Mouse (Mus musculus): Measurements from ENCODE around the gene Ssr1. TPM values are rescaled to one million over a fixed set of nuclear protein-coding genes. Genes with fewer than 3 reads are reported as not detected.

The Ssr1 gene
- total RNA-seq (2021) = 10 to 100 TPM; 40.1 to 46.0 TPM

DNA sequence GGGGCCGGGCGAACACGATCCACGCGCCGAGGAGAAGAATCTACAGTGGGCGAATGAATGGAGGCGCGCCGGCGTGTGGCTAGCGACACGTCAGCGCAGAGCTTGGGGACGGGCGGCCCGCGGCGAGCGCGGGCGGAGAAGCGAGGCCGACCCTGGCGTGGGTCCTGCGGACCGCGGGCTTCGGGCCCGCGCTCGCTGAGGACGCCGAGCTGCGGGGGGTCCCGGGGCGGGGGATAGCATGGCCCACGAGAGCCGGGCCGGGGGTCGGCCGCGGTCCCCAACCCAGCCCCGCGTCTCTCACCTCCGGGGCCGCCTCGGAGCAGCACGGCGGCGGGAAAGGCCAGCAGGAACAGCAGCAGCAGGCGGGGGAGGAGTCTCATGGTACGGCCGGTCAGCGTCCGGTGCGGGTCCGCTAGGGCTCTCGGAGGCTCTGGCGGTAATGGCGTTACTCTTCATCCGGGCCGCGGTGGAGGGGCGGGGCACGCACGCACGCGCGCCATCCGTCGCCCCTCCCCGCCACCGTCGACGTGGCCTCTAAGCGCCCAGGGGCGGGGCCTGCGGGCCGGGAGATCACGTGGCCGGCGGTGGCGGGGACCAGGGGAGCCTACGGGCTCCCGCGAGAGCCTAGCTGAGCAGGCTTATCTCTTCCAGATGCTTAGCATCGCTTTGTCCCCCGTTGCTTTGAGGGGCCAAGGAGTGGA lies at the start of gene Ssr1:
Gene Ssr1 (minus strand): TSS at position 514 of the 701 bp plus-strand sequence.
- peak; percentile 95 to 96 for DNase-seq
- intact Hi-C loops (cut with DNase I) = loop anchor here (2.0 kb wide), 1 partner anchor 43 kb away; the partner anchor contains the start of genes Cage1 and Riok1

- peak in 1 of 2 experiments; percentile 2 for DNase-seq
- intact Hi-C loops (cut with DNase I) = loop anchor here (2.0 to 5.0 kb wide), 3 partner anchors 45 to 606 kb away; no protein-coding TSS in a partner anchor
Observed at GRCm38 (mm10) chr13:38037811-38038210, 43.8 kb upstream of the Ssr1 start.

DNA sequence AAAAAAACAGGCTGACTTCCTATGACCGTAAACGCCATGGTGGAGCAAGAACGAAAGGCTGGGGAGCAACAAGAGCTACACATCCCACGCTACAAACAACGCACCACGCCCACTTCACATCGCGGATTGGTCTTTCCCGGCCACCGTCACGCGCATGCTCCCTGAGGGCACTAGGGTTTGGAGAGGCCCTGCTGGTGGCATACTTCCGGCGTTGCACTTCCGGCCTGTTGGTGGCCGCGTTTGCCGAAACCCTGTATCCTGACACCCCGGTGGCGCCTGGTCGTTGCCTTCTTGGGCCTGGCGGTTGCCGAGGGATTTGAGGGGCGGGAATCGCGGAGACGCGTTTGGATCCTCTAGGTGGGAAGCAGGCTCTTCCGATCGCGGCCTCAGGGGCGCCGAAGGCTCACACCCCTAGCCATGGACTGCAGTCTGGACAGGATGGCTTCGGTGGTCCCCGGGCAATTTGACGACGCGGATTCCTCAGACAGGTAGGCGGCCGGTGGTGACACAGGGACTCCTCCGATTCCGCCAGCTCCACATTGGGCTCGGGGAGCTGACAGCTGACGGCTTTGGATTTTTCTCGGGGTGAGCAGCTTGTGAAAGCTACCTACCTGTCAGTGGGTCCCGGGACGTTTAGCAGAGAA lies 43.1 kb upstream of the Ssr1 start, which contains the start of gene Cage1:
Gene Cage1 (minus strand): TSS at position 26 of the 644 bp plus-strand sequence.
- peak; percentile 96 to 97 for DNase-seq
- intact Hi-C loops (cut with DNase I) = loop anchor here (2.0 to 5.0 kb wide), 3 partner anchors 44 to 605 kb away; no protein-coding TSS in a partner anchor

DNA sequence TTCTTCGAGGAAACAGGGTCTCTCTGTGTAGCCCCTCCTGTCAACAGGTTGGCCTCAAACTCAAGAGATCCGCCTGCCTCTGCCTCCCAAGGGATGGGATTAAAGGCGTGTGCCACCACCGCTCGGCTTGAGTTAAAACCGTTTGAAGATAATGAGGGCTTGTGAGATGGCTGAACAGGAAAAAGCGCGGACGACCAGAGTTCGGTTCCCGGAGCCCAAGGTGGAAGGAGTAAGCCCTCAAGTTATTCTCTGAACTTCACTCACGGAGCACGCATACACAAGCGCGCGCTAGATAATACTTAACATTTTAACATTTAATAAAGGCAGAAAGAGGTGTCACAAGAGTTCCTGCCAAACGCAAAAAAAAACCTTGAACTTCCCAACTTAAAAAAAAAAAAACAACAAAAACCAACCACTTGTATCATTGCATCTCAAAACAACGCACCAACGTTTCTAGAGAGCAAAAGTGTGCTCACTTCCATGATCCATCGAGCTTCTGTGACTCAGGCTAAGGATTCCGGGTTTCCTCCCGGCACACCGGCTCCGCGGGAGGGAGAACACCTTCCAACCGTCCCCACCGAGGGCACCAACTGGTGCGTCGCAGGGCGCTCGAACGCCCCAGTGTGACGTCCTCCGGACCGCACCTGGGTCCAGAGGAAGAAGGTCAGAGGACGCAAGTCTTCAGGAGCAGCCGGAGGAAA lies 42.5 kb upstream of the Ssr1 start, which contains the start of gene Riok1:
Gene Riok1 (plus strand): TSS at position 653 of the 701 bp plus-strand sequence.
- peak in 1 of 2 experiments; percentile 6 for DNase-seq
- intact Hi-C loops (cut with DNase I) = loop anchor here (2.0 to 5.0 kb wide), 3 partner anchors 44 to 604 kb away; no protein-coding TSS in a partner anchor

DNA sequence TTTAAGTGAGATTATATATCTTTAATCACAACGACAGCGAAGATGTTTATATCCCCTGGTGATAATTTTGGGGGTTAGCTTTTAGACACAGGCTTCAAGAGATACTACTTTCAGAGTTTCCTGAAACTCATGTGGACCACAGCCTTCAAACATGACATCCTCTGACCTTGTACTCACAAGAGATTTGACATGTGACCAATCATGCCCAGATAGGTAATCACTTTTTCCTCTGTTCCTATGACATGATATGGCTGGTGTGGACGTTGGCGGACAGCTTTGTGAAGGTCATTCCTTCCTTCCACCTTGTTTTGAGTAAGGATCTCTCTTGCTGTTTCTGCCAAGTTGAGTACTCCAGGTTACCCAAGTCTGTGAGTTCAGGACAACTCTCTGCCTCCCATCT lies 34.4 kb upstream of the Ssr1 start:
- no peak for DNase-seq
- intact Hi-C loops (cut with DNase I) = no loop called here

DNA sequence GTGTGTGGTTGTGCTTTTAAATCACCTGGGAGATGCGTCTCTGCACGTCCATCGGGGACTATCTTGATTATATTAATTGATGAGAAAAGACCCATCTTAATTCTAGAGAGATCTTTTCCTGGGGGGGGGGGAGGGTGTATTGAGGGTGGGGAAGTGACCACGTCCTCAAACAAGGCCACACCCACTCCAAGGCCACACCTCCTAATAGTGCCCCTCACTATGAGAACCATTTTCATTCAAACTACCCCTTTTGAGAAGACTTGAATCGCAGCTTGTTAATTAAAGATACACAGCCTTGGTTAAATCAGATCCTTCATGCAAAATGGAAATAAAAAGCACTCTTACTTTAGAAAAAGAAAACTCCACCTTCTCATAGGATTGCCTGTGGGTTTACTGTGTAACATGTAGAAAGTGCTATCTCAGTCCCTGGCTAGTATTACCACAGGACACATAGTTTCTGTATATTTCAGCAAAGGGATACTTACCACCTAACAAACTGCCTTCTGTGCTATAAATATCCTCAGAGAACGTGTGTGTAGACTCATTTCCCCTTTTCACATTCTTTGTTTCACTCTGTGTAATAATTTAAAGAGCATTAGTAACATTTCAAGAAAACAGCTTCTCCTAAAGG lies 33.7 kb upstream of the Ssr1 start:
- no peak for DNase-seq
- intact Hi-C loops (cut with DNase I) = no loop called here

- peak in 1 of 2 experiments; percentile 5 for DNase-seq
- intact Hi-C loops (cut with DNase I) = no loop called here
Observed at GRCm38 (mm10) chr13:38025874-38026273, 31.9 kb upstream of the Ssr1 start.

DNA sequence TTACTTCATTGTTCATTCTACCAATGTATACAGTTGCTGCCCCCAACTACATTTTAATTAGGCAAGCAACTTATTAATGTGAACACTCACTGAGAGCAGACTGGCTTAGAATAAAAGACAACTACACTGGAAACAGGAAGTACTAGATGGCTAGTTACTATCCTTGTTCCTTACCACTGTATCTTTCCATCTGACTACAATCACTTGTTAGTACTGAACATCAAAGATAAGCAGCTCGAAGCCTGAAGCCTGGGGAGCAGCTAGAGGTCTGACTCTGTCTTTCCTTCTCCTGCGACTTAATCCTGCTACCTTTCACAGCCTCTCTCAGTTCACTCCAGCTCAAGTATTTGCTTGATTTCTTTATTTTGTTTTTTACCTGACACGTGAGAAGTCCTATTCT lies 24.8 kb upstream of the Ssr1 start:
- intact Hi-C loops (cut with DNase I) = no loop called here
- DNase-seq = no peak

DNA sequence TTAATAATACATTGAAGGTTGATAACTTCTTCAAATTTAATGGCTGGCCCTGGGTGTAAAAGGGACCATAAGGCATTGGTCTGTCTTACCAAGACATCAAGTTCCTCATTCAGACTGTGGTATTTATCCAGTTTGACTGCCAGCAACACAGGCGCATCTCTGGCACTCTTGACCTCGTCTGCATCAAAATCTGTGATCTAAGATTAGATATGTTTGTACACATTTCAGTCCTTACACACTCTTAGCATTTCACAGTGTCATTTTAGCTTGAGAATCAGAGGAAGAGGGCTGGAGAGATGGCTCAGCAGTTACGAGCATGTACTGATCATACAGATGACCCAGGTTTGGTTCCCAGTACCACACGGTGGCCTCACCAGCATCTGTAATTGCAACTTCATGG lies 21.6 kb upstream of the Ssr1 start:
- no peak for DNase-seq

GRCm38 (mm10) chr13:38012436-38012835 lies 18.4 kb upstream of the Ssr1 start:
- intact Hi-C loops (cut with DNase I) = no loop called here

More for the DNA sequence above, 21.6 kb upstream of the Ssr1 start:
- intact Hi-C loops (cut with DNase I) = no loop called here

DNA sequence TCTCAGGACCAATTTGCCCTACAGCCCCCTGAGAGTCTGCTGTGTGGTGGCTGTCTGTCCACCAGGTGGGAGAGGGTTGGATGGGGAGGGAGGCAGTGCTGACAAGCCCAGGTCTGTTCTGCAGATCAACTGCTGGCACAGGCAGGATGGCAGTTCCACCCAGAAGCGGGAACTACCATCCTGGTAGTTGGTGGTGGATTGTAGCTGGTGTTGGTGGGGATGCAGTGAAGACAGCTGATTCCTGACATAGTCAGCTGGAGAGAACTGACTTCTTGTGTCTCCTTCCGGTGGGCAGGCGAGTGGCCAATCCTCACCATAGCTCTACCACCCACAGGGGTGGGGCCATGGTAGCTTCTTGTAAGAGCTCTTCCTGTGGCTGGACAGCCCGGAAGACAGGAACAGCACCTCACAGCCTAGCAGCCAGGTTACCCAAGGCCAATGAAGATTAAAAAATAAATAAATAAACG lies 16.5 kb upstream of the Ssr1 start:
- DNase-seq = no peak
- intact Hi-C loops (cut with DNase I) = no loop called here

More at GRCm38 (mm10) chr13:38012436-38012835, 18.4 kb upstream of the Ssr1 start:
- no peak for DNase-seq

GRCm38 (mm10) chr13:38009721-38010408 lies 15.8 kb upstream of the Ssr1 start:
- no peak for DNase-seq
- intact Hi-C loops (cut with DNase I) = no loop called here

GRCm38 (mm10) chr13:38007972-38008371 lies 14.0 kb upstream of the Ssr1 start:
- no peak for DNase-seq
- intact Hi-C loops (cut with DNase I) = no loop called here

DNA sequence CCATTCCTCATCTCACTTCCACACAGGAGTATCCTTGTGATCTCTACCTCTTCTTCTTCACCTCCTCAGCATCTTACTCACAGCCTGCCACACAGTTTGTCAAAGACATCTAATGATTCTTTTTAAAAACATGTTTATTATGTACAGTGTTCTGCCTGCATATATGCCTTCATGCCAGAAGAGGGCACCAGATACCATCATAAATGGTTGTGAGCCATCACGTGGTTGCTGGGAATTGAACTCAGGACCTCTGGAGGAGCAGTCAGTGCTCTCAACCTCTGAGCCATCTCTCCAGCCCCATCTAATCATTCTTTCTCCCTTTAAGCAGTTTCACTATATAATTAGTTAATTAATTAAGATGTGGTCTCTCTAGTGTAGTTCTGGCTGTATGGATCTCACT lies 8.4 kb upstream of the Ssr1 start:
- intact Hi-C loops (cut with DNase I) = no loop called here
- DNase-seq = no peak

- intact Hi-C loops (cut with DNase I) = no loop called here
- no peak for DNase-seq
Observed at GRCm38 (mm10) chr13:37999713-38000112, 5.7 kb upstream of the Ssr1 start.

GRCm38 (mm10) chr13:37994405-37994749 lies 360 bp upstream of the Ssr1 start:
- no peak for DNase-seq
- intact Hi-C loops (cut with DNase I) = no loop called here

DNA sequence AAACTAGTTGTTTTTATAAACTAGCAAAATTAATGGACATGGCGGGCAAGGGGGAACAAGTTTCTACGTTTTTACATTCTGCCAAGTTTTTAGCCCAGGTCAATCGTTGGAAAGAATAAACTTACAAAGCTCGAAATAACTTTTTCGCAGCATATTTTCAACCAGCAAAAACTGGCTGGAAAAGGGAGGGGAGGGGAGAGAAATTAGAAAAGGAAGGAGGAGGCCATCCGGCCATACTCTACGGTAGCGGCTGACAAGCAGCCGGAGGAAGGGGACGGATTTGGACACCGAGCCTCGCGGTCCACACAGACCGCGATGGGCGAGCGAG lies 677 bp downstream of the Ssr1 start:
- DNase-seq = no peak
- intact Hi-C loops (cut with DNase I) = loop anchor here (2.0 kb wide), 1 partner anchor 43 kb away; the partner anchor contains the start of genes Cage1 and Riok1

- no peak for DNase-seq
- intact Hi-C loops (cut with DNase I) = loop anchor here (2.0 kb wide), 1 partner anchor 44 kb away; the partner anchor contains the start of genes Cage1 and Riok1
Observed at GRCm38 (mm10) chr13:37992638-37993371, 1.2 kb downstream of the Ssr1 start.

GRCm38 (mm10) chr13:37989701-37990100 lies 4.3 kb downstream of the Ssr1 start:
- intact Hi-C loops (cut with DNase I) = no loop called here
- DNase-seq = no peak

Measured in heart, postnatal 36 days (tissue).